8 mouse cellular contexts compared by ENCODE assay signal in genomic region chr1:139423931-139424330, GRCm38 (mm10). TPM values are rescaled to one million over a fixed set of nuclear protein-coding genes. Genes with fewer than 3 reads are reported as not detected.
DNase-seq lines count a peak whose midpoint lies in the region; ATAC-seq and TF ChIP-seq lines count a peak whose summit lies in the region.

No protein-coding gene starts in this region.

- no peaks in the 10 kb centered on the region for H3K9me3 ChIP-seq in embryonic facial prominence, embryonic 12.5 days
- H3K9me3 ChIP-seq in intestine, postnatal 0 days (ENCODE audit: control insufficient read depth): no peaks in the 10 kb centered on the region
- H3K9me3 ChIP-seq in neural tube, embryonic 13.5 days: no peaks in the 10 kb centered on the region

- no peaks in the 10 kb centered on the region; the same call in 1 of the 2 replicates for H3K36me3 ChIP-seq in kidney, adult 2 months (ENCODE audit: control insufficient read depth, insufficient read depth, low read length)
- peaks cover 5% of the 10 kb centered on the region; the same call in 1 of the 2 replicates for H3K36me3 ChIP-seq in embryonic facial prominence, embryonic 12.5 days
- peaks cover under 1% of the 10 kb centered on the region; the same call in 1 of the 2 replicates for H3K36me3 ChIP-seq in intestine, postnatal 0 days (ENCODE audit: control insufficient read depth, insufficient read depth)
- H3K36me3 ChIP-seq in neural tube, embryonic 13.5 days: peaks cover 5% of the 10 kb centered on the region; the same call in 1 of the 2 replicates

- H3K9ac ChIP-seq in embryonic facial prominence, embryonic 12.5 days: peak overlapping the region; percentile 84; the same call in 1 of the 2 replicates
- H3K9ac ChIP-seq in intestine, postnatal 0 days (ENCODE audit: low read depth, low read length): peak overlapping the region; percentile 11; the same call in 1 of the 2 replicates
- H3K9ac ChIP-seq in neural tube, embryonic 13.5 days: peak overlapping the region; percentile 97

- no peak overlapping the region for H3K27ac ChIP-seq in kidney, adult 2 months (ENCODE audit: insufficient read depth, low read depth, low read length)
- no peak overlapping the region for H3K27ac ChIP-seq in embryonic facial prominence, embryonic 12.5 days
- H3K27ac ChIP-seq in intestine, postnatal 0 days (ENCODE audit: low read depth, low read length): no peak overlapping the region
- no peak overlapping the region for H3K27ac ChIP-seq in neural tube, embryonic 13.5 days (replicated peaks)

- H3K4me2 ChIP-seq in embryonic facial prominence, embryonic 12.5 days (replicated peaks): peak overlapping the region; percentile 61
- H3K4me2 ChIP-seq in intestine, postnatal 0 days (replicated peaks; ENCODE audit: low read depth): peak overlapping the region; percentile 82
- peak overlapping the region; percentile 78 for H3K4me2 ChIP-seq in neural tube, embryonic 13.5 days

- peaks cover 10% of the 10 kb centered on the region for H3K4me1 ChIP-seq in kidney, adult 2 months (ENCODE audit: control insufficient read depth, insufficient read depth, low read length)
- H3K4me1 ChIP-seq in embryonic facial prominence, embryonic 12.5 days: peaks cover 27% of the 10 kb centered on the region
- 0 out of 2 replicates have a peak, but pooled peaks cover 6% of the 10 kb centered on the region for H3K4me1 ChIP-seq in intestine, postnatal 0 days (replicated peaks; ENCODE audit: control insufficient read depth, insufficient read depth, low read length)
- H3K4me1 ChIP-seq in neural tube, embryonic 13.5 days (replicated peaks): peaks cover 50% of the 10 kb centered on the region

- no peak for TF ChIP-seq CTCF in kidney, adult 2 months (conservative IDR thresholded peaks at IDR 0.05; ENCODE audit: insufficient read depth, insufficient read length, low read depth, low read length)
- no peak for TF ChIP-seq CTCF in intestine, postnatal 0 days (IDR thresholded peaks at IDR 0.05; ENCODE audit: low read depth)

- no peak for ATAC-seq in embryonic facial prominence, embryonic 12.5 days (ENCODE audit: insufficient number of reproducible peaks, insufficient read depth, low FRiP score, low TSS enrichment)
- ATAC-seq in intestine, postnatal 0 days: no peak
- ATAC-seq in neural tube, embryonic 13.5 days (ENCODE audit: low read depth): no peak
- ATAC-seq in cerebellum, adult (ENCODE audit: insufficient number of reproducible peaks, low FRiP score, low TSS enrichment): no peak
- ATAC-seq in CD4-positive, CD25-positive, alpha-beta regulatory T cell, adult 4 months: no peak

- 27% methylated on average over 10 of the region's 10 CpGs for WGBS in kidney, adult 2 months
- 66% methylated on average over 10 of the region's 10 CpGs for WGBS in embryonic facial prominence, embryonic 12.5 days
- WGBS in intestine, postnatal 0 days: 56% methylated on average over 10 of the region's 10 CpGs
- 57% methylated on average over 10 of the region's 10 CpGs for WGBS in neural tube, embryonic 13.5 days

- H3K4me3 ChIP-seq in kidney, adult 2 months (ENCODE audit: insufficient read depth, low read depth, low read length): peak overlapping the region; percentile 5
- peak overlapping the region; percentile 77 for H3K4me3 ChIP-seq in embryonic facial prominence, embryonic 12.5 days
- peak overlapping the region; percentile 11 for H3K4me3 ChIP-seq in intestine, postnatal 0 days (ENCODE audit: low read depth, low read length)
- peak overlapping the region; percentile 95 for H3K4me3 ChIP-seq in neural tube, embryonic 13.5 days

- no peaks in the 10 kb centered on the region for H3K27me3 ChIP-seq in kidney, adult 2 months (replicated peaks; ENCODE audit: control insufficient read depth, insufficient read depth, low read length)
- no peaks in the 10 kb centered on the region for H3K27me3 ChIP-seq in embryonic facial prominence, embryonic 12.5 days
- H3K27me3 ChIP-seq in intestine, postnatal 0 days (replicated peaks; ENCODE audit: control insufficient read depth, insufficient read depth, low read length): 0 out of 2 replicates have a peak, but pooled peaks cover 4% of the 10 kb centered on the region
- no peaks in the 10 kb centered on the region for H3K27me3 ChIP-seq in neural tube, embryonic 13.5 days

- no peak for TF ChIP-seq POLR2A in kidney, adult 2 months (IDR thresholded peaks at IDR 0.05; ENCODE audit: low read depth, low read length)

- no peak for DNase-seq in kidney, adult 2 months
- DNase-seq in kidney, postnatal 14 days: no peak
- DNase-seq in ovary, adult 18-20 months (ENCODE audit: low spot score): no peak

RNA-seq across cellular contexts. Expression of gene Zbtb41, which starts 1.8 kb away (rescaled TPM):
- 8.0 and 8.4 TPM in 2 replicates for polyA plus RNA-seq in kidney, adult 2 months (2012; rRNA removed)
- 12.9 and 13.3 TPM in 2 replicates for polyA plus RNA-seq in embryonic facial prominence, embryonic 12.5 days (2016; fragmentation: Nextera tagmentation; extraction: Ambion mirVana)
- 2.4 and 3.2 TPM in 2 replicates for polyA plus RNA-seq in intestine, postnatal 0 days (2015; fragmentation: Nextera tagmentation; extraction: Ambion mirVana)
- 9.8 and 11.7 TPM in 2 replicates for polyA plus RNA-seq in neural tube, embryonic 13.5 days (2015; fragmentation: Nextera tagmentation; extraction: Ambion mirVana)
- polyA plus RNA-seq in CD4-positive, CD25-positive, alpha-beta regulatory T cell, adult 4 months (2017; shearing (Covaris generic)): 1 to 10 TPM; 3.4 to 3.7 TPM

RNA-seq across cellular contexts. Expression of gene Aspm, which starts 30.6 kb away (rescaled TPM):
- 0.03 and 0.23 TPM in 2 replicates for polyA plus RNA-seq in kidney, adult 2 months (2012; rRNA removed)
- 21.0 and 21.4 TPM in 2 replicates for polyA plus RNA-seq in embryonic facial prominence, embryonic 12.5 days (2016; fragmentation: Nextera tagmentation; extraction: Ambion mirVana)
- 3.0 and 3.2 TPM in 2 replicates for polyA plus RNA-seq in intestine, postnatal 0 days (2015; fragmentation: Nextera tagmentation; extraction: Ambion mirVana)
- 3.2 and 4.1 TPM in 2 replicates for polyA plus RNA-seq in neural tube, embryonic 13.5 days (2015; fragmentation: Nextera tagmentation; extraction: Ambion mirVana)
- 1 to 10 TPM in 1 of 2 experiments, under 1 TPM in 1; 0.56 to 2.0 TPM for polyA plus RNA-seq in CD4-positive, CD25-positive, alpha-beta regulatory T cell, adult 4 months (2017; shearing (Covaris generic))

RNA-seq across cellular contexts. Expression of gene Crb1, which starts 47.0 kb away (rescaled TPM):
- 0.12 and 0.23 TPM in 2 replicates for polyA plus RNA-seq in kidney, adult 2 months (2012; rRNA removed)
- 0.39 and 0.58 TPM in 2 replicates for polyA plus RNA-seq in embryonic facial prominence, embryonic 12.5 days (2016; fragmentation: Nextera tagmentation; extraction: Ambion mirVana)
- polyA plus RNA-seq in intestine, postnatal 0 days (2015; fragmentation: Nextera tagmentation; extraction: Ambion mirVana): 0.03 TPM in 1 of 2 replicates, not detected in the other
- polyA plus RNA-seq in neural tube, embryonic 13.5 days (2015; fragmentation: Nextera tagmentation; extraction: Ambion mirVana): 1.1 and 1.3 TPM in 2 replicates
- polyA plus RNA-seq in CD4-positive, CD25-positive, alpha-beta regulatory T cell, adult 4 months (2017; shearing (Covaris generic)): not detected

Comparison
In these comparisons a context has a peak if more than half of its experiments do, and no peak if none do; other contexts are left out.
1. H3K4me3 ChIP-seq: peak in every context shown above with its lines; median percentile 95 in neural tube, embryonic 13.5 days; 77 in embryonic facial prominence, embryonic 12.5 days; 11 in intestine, postnatal 0 days; 5 in kidney, adult 2 months.
2. H3K9ac ChIP-seq: peak in every context shown above with its lines; median percentile 97 in neural tube, embryonic 13.5 days; 84 in embryonic facial prominence, embryonic 12.5 days; 11 in intestine, postnatal 0 days.